Mouse (Mus musculus) olfactory bulb, adult 2 months (tissue): Measurements from ENCODE around the gene Wnk1. TPM values are rescaled to one million over a fixed set of nuclear protein-coding genes. Genes with fewer than 3 reads are reported as not detected.

Source experiments
- H3K27ac ChIP-seq: fragments of 200-500 bp; 2 replicates; pipeline ENCODE4 v1.5.1; 2012; ENCODE audit warnings: low read depth, low read length; ENCODE audit not compliant: insufficient read depth
- H3K4me1 ChIP-seq: fragments of 200-500 bp; 2 replicates; pipeline ENCODE4 v1.6.1; 2012; ENCODE audit warnings: low read length; ENCODE audit not compliant: control insufficient read depth, insufficient read depth
- H3K4me3 ChIP-seq: fragments of 200-500 bp; 2 replicates; pipeline ENCODE4 v1.5.1; 2012; ENCODE audit warnings: mild to moderate bottlenecking, low read depth, low read length, moderate library complexity; ENCODE audit not compliant: insufficient read depth
- CTCF ChIP-seq: fragments of 200-500 bp; IDR thresholded peaks from 2 replicates; pipeline ENCODE4 v1.5.1; 2012; ENCODE audit warnings: low read depth, mild to moderate bottlenecking, low read length, moderate library complexity; ENCODE audit not compliant: insufficient read depth
- POLR2A ChIP-seq: fragments of 200-500 bp; IDR thresholded peaks from 2 replicates; pipeline ENCODE4 v1.6.1; 2012; ENCODE audit warnings: mild to moderate bottlenecking, low read depth, low read length, moderate library complexity; ENCODE audit not compliant: insufficient read depth
- WGBS: fragments of 180-500 bp; shearing (Covaris S2); methylation state at CpG from one replicate; pipeline ENCODE4 v1.1.7; 2018; 5-methylcytosine and 5-hydroxymethylcytosine counted together
- polyA plus RNA-seq: library from polyadenylated mRNA; stranded (reverse); fragments of >200 nt; gene quantifications from 2 replicates; pipeline ENCODE4 v1.2.4, GENCODE M21; 2012; ENCODE audit warnings: low replicate concordance; ENCODE audit not compliant: missing spikeins, insufficient read depth, insufficient read length

Wnk1 gene
- polyA plus RNA-seq, 1 experiment: 357 TPM

DNA sequence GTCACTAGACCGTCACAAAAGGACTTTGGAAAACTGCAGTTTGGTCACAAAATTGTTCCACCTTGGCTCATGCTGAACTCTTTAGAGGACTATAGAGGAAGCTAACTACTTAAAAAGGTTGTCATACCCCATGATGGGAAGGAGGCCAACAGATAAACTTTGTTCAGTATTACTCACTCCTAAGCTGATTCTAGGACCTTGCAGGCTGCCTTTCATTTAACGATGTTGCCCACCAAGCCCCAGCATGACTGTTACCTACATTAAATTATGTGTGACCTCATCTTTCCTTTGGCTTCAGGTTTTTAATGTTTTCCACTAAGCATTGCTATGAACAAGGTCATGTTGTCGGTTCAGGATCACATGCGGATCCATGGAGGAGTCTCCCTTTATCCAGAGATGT lies 115.9 kb downstream of the Wnk1 start:
- H3K27ac ChIP-seq: no peak overlapping the region
- no peak overlapping the region for H3K4me3 ChIP-seq
- no peak for TF ChIP-seq POLR2A
- no peak for TF ChIP-seq CTCF
- WGBS: 89% methylated on average over 4 of the region's 4 CpGs
- H3K4me1 ChIP-seq: no peaks in the 10 kb centered on the region

DNA sequence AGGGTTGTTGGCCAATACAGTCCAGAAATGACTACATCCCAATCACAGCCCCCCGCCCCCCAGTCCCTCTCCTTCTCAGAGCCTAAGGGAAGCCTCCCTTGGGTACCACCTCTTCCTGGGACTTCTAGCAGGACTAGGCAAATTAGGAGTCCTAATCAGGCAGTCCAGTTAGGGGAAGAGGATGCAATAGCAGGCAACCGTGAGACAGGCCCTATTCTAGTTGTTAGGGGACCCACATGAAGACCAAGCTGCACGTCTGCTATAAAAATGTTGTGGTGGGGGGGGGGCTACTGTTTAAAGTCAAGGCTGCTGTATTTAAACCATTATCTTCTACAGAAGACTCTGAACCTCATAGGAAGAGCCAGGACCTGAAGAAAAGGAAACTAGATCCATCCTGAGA lies 116.3 kb downstream of the Wnk1 start:
- WGBS: 81% methylated on average over 3 of the region's 3 CpGs
- H3K27ac ChIP-seq: no peak overlapping the region

GRCm38 (mm10) chr6:119918561-119919181 lies 119.8 kb downstream of the Wnk1 start:
- H3K27ac ChIP-seq: no peak overlapping the region
- H3K4me3 ChIP-seq: no peak overlapping the region
- 84% methylated on average over 16 of the region's 16 CpGs for WGBS
- H3K4me1 ChIP-seq: no peaks in the 10 kb centered on the region
- TF ChIP-seq POLR2A (no peak), CTCF (no peak)

More for the DNA sequence above, 116.3 kb downstream of the Wnk1 start:
- H3K4me3 ChIP-seq: no peak overlapping the region
- H3K4me1 ChIP-seq: no peaks in the 10 kb centered on the region
- TF ChIP-seq POLR2A: no peak
- TF ChIP-seq CTCF: no peak

GRCm38 (mm10) chr6:119915710-119916109 lies 122.8 kb downstream of the Wnk1 start:
- no peaks in the 10 kb centered on the region for H3K4me1 ChIP-seq
- TF ChIP-seq CTCF (no peak), POLR2A (no peak)
- 92% methylated on average over 5 of the region's 5 CpGs for WGBS
- H3K4me3 ChIP-seq: no peak overlapping the region
- H3K27ac ChIP-seq: no peak overlapping the region

- no peak overlapping the region for H3K27ac ChIP-seq
- no peaks in the 10 kb centered on the region for H3K4me1 ChIP-seq
- H3K4me3 ChIP-seq: no peak overlapping the region
- TF ChIP-seq CTCF: no peak
- no peak for TF ChIP-seq POLR2A
- 78% methylated on average over 5 of the region's 5 CpGs for WGBS
These were observed 126.4 kb downstream of the Wnk1 start for GRCm38 (mm10) chr6:119912046-119912445.

- Histone ChIP-seq H3K4me1 (peaks cover 2% of the 10 kb centered on the region), H3K4me3 (no peak overlapping the region), H3K27ac (no peak overlapping the region)
- WGBS: 54% methylated on average over 5 of the region's 5 CpGs
- no peak for TF ChIP-seq POLR2A
- no peak for TF ChIP-seq CTCF
These were observed 133.0 kb downstream of the Wnk1 start for GRCm38 (mm10) chr6:119905461-119905860.

GRCm38 (mm10) chr6:119903081-119903789 lies 135.2 kb downstream of the Wnk1 start:
- H3K27ac ChIP-seq: peak overlapping the region; percentile 84; the same call in 1 of the 2 replicates
- no peak for TF ChIP-seq POLR2A
- WGBS: 8% methylated on average over 15 of the region's 15 CpGs
- H3K4me3 ChIP-seq: peak overlapping the region; percentile 95
- H3K4me1 ChIP-seq: peaks cover 2% of the 10 kb centered on the region

- H3K4me1 ChIP-seq: peaks cover 2% of the 10 kb centered on the region
- peak within 1 kb of the TSS; percentile 95 for H3K4me3 ChIP-seq
- peak within 1 kb of the TSS; percentile 84 for H3K27ac ChIP-seq
- TF ChIP-seq CTCF (no peak), POLR2A (peak; percentile 67; the same call in 1 of the 2 replicates)
- WGBS: under 1% methylated on average over 67 of the region's 67 CpGs
These were observed 136.0 kb downstream of the Wnk1 start, which contains the start of gene Rad52 for GRCm38 (mm10) chr6:119902204-119903080. Gene Rad52, plus strand, starts transcription at chr6:119902698.
